Mouse (Mus musculus) CD4-positive, CD25-positive, alpha-beta regulatory T cell, adult 4 months (primary cell): ENCODE results near the gene Pnma1. TPM values are rescaled to one million over a fixed set of nuclear protein-coding genes. Genes with fewer than 3 reads are reported as not detected.

Experiments
- ATAC-seq: one replicate; pipeline ENCODE4 v1.8.0; 2017
- polyA plus RNA-seq, 2 experiments: library from polyadenylated mRNA; unstranded; fragments of 100-300 nt; shearing (Covaris generic); gene quantifications; one replicate each; pipeline ENCODE4 v1.2.1; 2017

Pnma1 gene
- polyA plus RNA-seq, 2 experiments from 2014 or later: not detected

DNA sequence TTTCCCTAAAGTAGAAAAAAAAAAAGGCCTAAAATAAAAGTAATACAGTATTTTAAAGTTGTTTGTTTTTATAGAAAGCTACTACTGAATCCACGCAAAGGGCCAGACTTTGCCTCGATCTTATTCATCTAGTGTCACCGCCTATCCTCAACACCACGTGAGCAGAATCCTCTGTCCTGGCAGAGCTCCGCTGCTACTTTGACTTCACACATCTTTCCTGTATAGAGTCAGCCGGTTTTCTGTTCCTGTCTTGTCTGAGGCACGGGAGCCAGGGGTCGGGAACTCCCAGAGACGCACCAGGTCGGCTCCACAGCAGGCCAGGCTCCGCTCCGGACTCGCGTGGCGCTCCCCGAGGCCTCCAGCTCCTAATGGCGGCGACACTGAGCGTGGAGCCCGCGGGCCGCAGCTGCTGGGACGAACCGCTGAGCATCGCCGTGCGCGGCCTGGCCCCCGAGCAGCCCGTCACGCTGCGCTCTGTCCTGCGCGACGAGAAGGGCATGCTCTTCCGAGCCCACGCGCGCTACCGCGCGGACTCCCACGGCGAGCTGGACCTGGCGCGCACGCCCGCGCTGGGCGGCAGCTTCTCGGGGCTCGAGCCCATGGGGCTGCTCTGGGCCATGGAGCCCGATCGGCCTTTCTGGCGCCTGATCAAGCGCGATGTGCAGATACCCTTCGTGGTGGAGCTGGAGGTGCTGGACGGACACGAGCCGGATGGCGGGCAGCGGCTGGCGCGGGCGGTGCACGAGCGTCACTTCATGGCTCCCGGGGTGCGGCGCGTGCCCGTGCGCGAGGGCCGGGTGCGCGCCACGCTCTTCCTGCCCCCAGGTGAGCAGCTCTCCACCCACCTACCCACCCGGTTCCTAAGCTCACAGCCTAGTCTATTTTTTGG is 47.4 kb downstream of the Pnma1 start, which contains the start of gene Acot6:
TSS of gene Acot6 (plus strand) at position 51 of the 889 bp plus-strand sequence.
- ATAC-seq: peak; percentile 85

DNA sequence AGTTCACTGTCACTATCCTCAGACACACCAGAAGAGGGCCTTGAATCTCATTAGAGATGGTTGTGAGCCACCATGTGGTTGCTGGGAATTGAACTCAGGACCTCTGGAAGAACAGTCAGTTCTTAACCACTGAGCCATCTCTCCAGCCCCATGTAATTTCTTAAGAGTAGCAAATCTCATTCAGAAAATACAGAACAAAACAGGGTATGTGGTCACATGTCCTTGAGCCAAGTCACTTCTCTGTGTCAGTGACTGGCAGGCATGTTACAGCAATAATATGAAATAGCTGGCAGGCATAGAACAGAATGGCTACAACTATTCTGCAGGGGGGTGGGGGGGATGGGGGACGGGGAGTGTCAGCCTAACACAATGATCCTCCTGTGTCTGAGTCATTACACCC is 48.2 kb downstream of the Pnma1 start:
- ATAC-seq: no peak

DNA sequence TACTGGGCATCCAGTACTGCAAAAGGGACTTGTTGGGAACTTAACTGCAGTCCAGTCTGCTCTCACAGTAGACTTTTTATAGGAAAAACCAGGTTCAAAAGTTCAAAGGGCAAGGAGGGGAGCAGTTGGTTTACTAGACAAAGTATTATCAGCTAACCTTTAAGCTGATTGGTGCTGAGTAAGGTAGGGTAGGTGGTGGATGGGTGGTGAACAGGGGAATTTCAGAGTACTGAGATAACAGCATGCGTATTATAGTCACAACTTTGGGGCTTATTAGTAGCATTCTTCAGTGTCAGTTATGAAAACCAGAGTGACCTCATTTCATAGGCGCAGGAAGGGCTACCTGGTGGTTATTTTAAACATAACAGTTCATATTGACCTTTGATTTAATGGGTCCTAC is 48.7 kb downstream of the Pnma1 start:
- no peak for ATAC-seq

Other genes starting within 250 kb of the Pnma1 start
- 10 to 100 TPM; 36.7 to 39.4 TPM for gene Numb, start 226.6 kb downstream of the Pnma1 start, polyA plus RNA-seq
- gene Riox1, start 197.9 kb downstream of the Pnma1 start, polyA plus RNA-seq: 1 to 10 TPM in 1 of 2 experiments, under 1 TPM in 1; 0.94 to 1.7 TPM
- not detected for gene Heatr4, start 163.6 kb downstream of the Pnma1 start, polyA plus RNA-seq
- 10 to 100 TPM; 28.3 to 39.0 TPM for gene Acot2, start 160.6 kb downstream of the Pnma1 start, polyA plus RNA-seq
- not detected for gene Acot1, start 139.0 kb downstream of the Pnma1 start, polyA plus RNA-seq
- under 1 TPM in 1 of 2 experiments, not detected in 1; 0.11 TPM for gene Acot4, start 110.1 kb downstream of the Pnma1 start, polyA plus RNA-seq
- not detected for gene Gm49366, start 109.6 kb downstream of the Pnma1 start, polyA plus RNA-seq
- gene Acot3, start 96.3 kb downstream of the Pnma1 start, polyA plus RNA-seq: not detected
- not detected for gene Acot5, start 79.2 kb downstream of the Pnma1 start, polyA plus RNA-seq
- 1 to 10 TPM in 1 of 2 experiments, under 1 TPM in 1; 0.77 to 1.0 TPM for gene Acot6, start 47.8 kb downstream of the Pnma1 start, polyA plus RNA-seq
- under 1 TPM; 0.10 to 0.12 TPM for gene Dnal1, start 34.1 kb downstream of the Pnma1 start, polyA plus RNA-seq
- 1 to 10 TPM; 7.3 to 8.2 TPM for gene Elmsan1, start 70.4 kb upstream of the Pnma1 start, polyA plus RNA-seq
- gene Ptgr2, start 136.7 kb upstream of the Pnma1 start, polyA plus RNA-seq: 10 to 100 TPM; 50.3 to 52.9 TPM
- 10 to 100 TPM; 44.8 to 69.0 TPM for gene Zfp410, start 168.4 kb upstream of the Pnma1 start, polyA plus RNA-seq
- 10 to 100 TPM; 22.6 to 27.8 TPM for gene Coq6, start 213.2 kb upstream of the Pnma1 start, polyA plus RNA-seq
- gene Fam161b, start 213.3 kb upstream of the Pnma1 start, polyA plus RNA-seq: under 1 TPM; 0.50 to 0.58 TPM